Mouse (Mus musculus) intestine, postnatal 0 days (tissue): ENCODE results near the gene Zfp385c. TPM values are rescaled to one million over a fixed set of nuclear protein-coding genes. Genes with fewer than 3 reads are reported as not detected.

ENCODE experiments used
- ATAC-seq: fragments of 200-750 bp; cut with Nextera tagmentation; 2 replicates; pipeline ENCODE4 v1.8.0; 2017; ENCODE audit warnings: mild to moderate bottlenecking, moderate TSS enrichment, moderate library complexity
- H3K27ac ChIP-seq: fragments of 300-500 bp; sonication (generic); 2 replicates; pipeline ENCODE4 v1.5.1; 2014; ENCODE audit warnings: mild to moderate bottlenecking, low read depth, low read length, moderate library complexity
- H3K27me3 ChIP-seq: fragments of 300-500 bp; sonication (generic); replicated peaks from 2 replicates; pipeline ENCODE4 v1.6.1; 2014; ENCODE audit warnings: low read length, mixed read lengths; ENCODE audit not compliant: control insufficient read depth, insufficient read depth
- H3K36me3 ChIP-seq: fragments of 300-500 bp; sonication (generic); 2 replicates; pipeline ENCODE4 v1.6.1; 2014; ENCODE audit warnings: mild to moderate bottlenecking, moderate library complexity; ENCODE audit not compliant: control insufficient read depth, insufficient read depth
- H3K4me1 ChIP-seq: fragments of 300-500 bp; sonication (generic); replicated peaks from 2 replicates; pipeline ENCODE4 v1.6.1; 2014; ENCODE audit warnings: antibody characterized with exemption, low read length, mixed read lengths; ENCODE audit not compliant: control insufficient read depth, insufficient read depth
- H3K4me2 ChIP-seq: fragments of 300-500 bp; sonication (generic); replicated peaks from 2 replicates; pipeline ENCODE4 v1.6.1; 2014; ENCODE audit warnings: low read depth, mild to moderate bottlenecking, moderate library complexity
- H3K4me3 ChIP-seq: fragments of 300-500 bp; sonication (generic); 2 replicates; pipeline ENCODE4 v1.5.1; 2014; ENCODE audit warnings: low read depth, low read length
- H3K9ac ChIP-seq: fragments of 300-500 bp; sonication (generic); 2 replicates; pipeline ENCODE4 v1.6.1; 2014; ENCODE audit warnings: mild to moderate bottlenecking, low read depth, low read length
- H3K9me3 ChIP-seq: fragments of 300-500 bp; sonication (generic); 2 replicates; pipeline ENCODE4 v1.6.1; 2016; ENCODE audit warnings: mixed run types; ENCODE audit not compliant: control insufficient read depth
- CTCF ChIP-seq: sonication (generic); IDR thresholded peaks from 2 replicates; pipeline ENCODE4 v1.5.1; 2016; ENCODE audit warnings: low read depth, mild to moderate bottlenecking, control low read depth, antibody characterized with exemption, moderate library complexity
- WGBS: fragments of 180-500 bp; shearing (Covaris S2); extraction: QIAGEN DNeasy Blood & Tissue Kit; methylation state at CpG from one replicate; pipeline ENCODE4 v1.1.7; 2014; 5-methylcytosine and 5-hydroxymethylcytosine counted together
- polyA plus RNA-seq: library from polyadenylated mRNA; unstranded; fragments of >200 nt; fragmentation: Nextera tagmentation; extraction: Ambion mirVana; gene quantifications from 2 replicates; pipeline ENCODE4 v1.2.1, GENCODE M21; 2015

The Zfp385c gene
- polyA plus RNA-seq, 1 experiment from 2014 or later = 0.09 TPM

- peak overlapping the region; percentile 80 for H3K27ac ChIP-seq
- no peak overlapping the region for H3K4me3 ChIP-seq
- no peak overlapping the region for H3K4me2 ChIP-seq
- no peak overlapping the region for H3K9ac ChIP-seq
- H3K9me3 ChIP-seq = no peaks in the 10 kb centered on the region
- no peak for TF ChIP-seq CTCF
- peaks cover 13% of the 10 kb centered on the region; the same call in 1 of the 2 replicates for H3K4me1 ChIP-seq
- 42% methylated on average over 3 of the region's 3 CpGs for WGBS
- H3K36me3 ChIP-seq = peaks cover 50% of the 10 kb centered on the region
- no peaks in the 10 kb centered on the region for H3K27me3 ChIP-seq
- ATAC-seq = peak; percentile 81
Observed at GRCm38 (mm10) chr11:100719312-100719711, 27.1 kb upstream of the Zfp385c start.

GRCm38 (mm10) chr11:100718866-100719265, 26.6 kb upstream of the Zfp385c start:
- peaks cover 12% of the 10 kb centered on the region; the same call in 1 of the 2 replicates for H3K4me1 ChIP-seq
- H3K27me3 ChIP-seq = no peaks in the 10 kb centered on the region
- H3K27ac ChIP-seq = peak overlapping the region; percentile 80
- WGBS = 85% methylated on average over 4 of the region's 4 CpGs
- 0 out of 2 replicates have a peak overlapping the region, but pooled peaks have one; percentile 7 for H3K9ac ChIP-seq
- no peak for TF ChIP-seq CTCF
- H3K36me3 ChIP-seq = peaks cover 50% of the 10 kb centered on the region
- peak; percentile 3; the same call in 1 of the 2 replicates for ATAC-seq
- H3K4me3 ChIP-seq = no peak overlapping the region
- H3K4me2 ChIP-seq = no peak overlapping the region
- no peaks in the 10 kb centered on the region for H3K9me3 ChIP-seq

GRCm38 (mm10) chr11:100718462-100718861, 26.2 kb upstream of the Zfp385c start:
- no peak overlapping the region for H3K4me3 ChIP-seq
- peaks cover 50% of the 10 kb centered on the region for H3K36me3 ChIP-seq
- no peak overlapping the region for H3K4me2 ChIP-seq
- no peak for TF ChIP-seq CTCF
- no peaks in the 10 kb centered on the region for H3K27me3 ChIP-seq
- H3K27ac ChIP-seq = peak overlapping the region; percentile 80
- no peaks in the 10 kb centered on the region for H3K9me3 ChIP-seq
- H3K4me1 ChIP-seq = peaks cover 12% of the 10 kb centered on the region; the same call in 1 of the 2 replicates
- WGBS = 95% methylated on average over 7 of the region's 7 CpGs
- ATAC-seq = no peak
- 0 out of 2 replicates have a peak overlapping the region, but pooled peaks have one; percentile 7 for H3K9ac ChIP-seq

- Histone ChIP-seq H3K36me3 (peaks cover 50% of the 10 kb centered on the region), H3K9me3 (no peaks in the 10 kb centered on the region), H3K27me3 (no peaks in the 10 kb centered on the region), H3K4me2 (no peak overlapping the region), H3K4me1 (peaks cover 10% of the 10 kb centered on the region; the same call in 1 of the 2 replicates), H3K9ac (no peak overlapping the region), H3K27ac (no peak overlapping the region), H3K4me3 (no peak overlapping the region)
- no peak for ATAC-seq
- 88% methylated on average over 3 of the region's 3 CpGs for WGBS
- TF ChIP-seq CTCF = no peak
Observed at GRCm38 (mm10) chr11:100716649-100717048, 24.4 kb upstream of the Zfp385c start.

- H3K27ac ChIP-seq = no peak overlapping the region
- H3K4me2 ChIP-seq = no peak overlapping the region
- no peak overlapping the region for H3K9ac ChIP-seq
- peaks cover 55% of the 10 kb centered on the region for H3K36me3 ChIP-seq
- 96% methylated on average over 6 of the region's 6 CpGs for WGBS
- H3K9me3 ChIP-seq = no peaks in the 10 kb centered on the region
- no peak overlapping the region for H3K4me3 ChIP-seq
- H3K27me3 ChIP-seq = no peaks in the 10 kb centered on the region
- TF ChIP-seq CTCF = no peak
- ATAC-seq = no peak
- 0 out of 2 replicates have a peak, but pooled peaks cover 8% of the 10 kb centered on the region for H3K4me1 ChIP-seq
Observed at GRCm38 (mm10) chr11:100714948-100715347, 22.7 kb upstream of the Zfp385c start.

- 50% methylated on average over 6 of the region's 6 CpGs for WGBS
- ATAC-seq = peak; percentile 6; the same call in 1 of the 2 replicates
- H3K9ac ChIP-seq = no peak overlapping the region
- TF ChIP-seq CTCF = peak; percentile 95
- no peaks in the 10 kb centered on the region for H3K27me3 ChIP-seq
- peaks cover 52% of the 10 kb centered on the region for H3K36me3 ChIP-seq
- no peaks in the 10 kb centered on the region for H3K9me3 ChIP-seq
- peak overlapping the region; percentile 16; the same call in 1 of the 2 replicates for H3K4me3 ChIP-seq
- 0 out of 2 replicates have a peak, but pooled peaks cover 5% of the 10 kb centered on the region for H3K4me1 ChIP-seq
- peak overlapping the region; percentile 35; the same call in 1 of the 2 replicates for H3K27ac ChIP-seq
- H3K4me2 ChIP-seq = peak overlapping the region; percentile 57
Observed at GRCm38 (mm10) chr11:100714534-100714915, 22.3 kb upstream of the Zfp385c start.
